Mouse (Mus musculus) right cerebral cortex, postnatal 10 days (tissue): ENCODE data around the gene Psmd9.

Experiments
- DNase-seq, 2 experiments: peaks; one replicate each; pipeline ENCODE4 v3.0.0; 2021; ENCODE audit warnings: low spot score in 2 of 2

Psmd9 gene

DNA sequence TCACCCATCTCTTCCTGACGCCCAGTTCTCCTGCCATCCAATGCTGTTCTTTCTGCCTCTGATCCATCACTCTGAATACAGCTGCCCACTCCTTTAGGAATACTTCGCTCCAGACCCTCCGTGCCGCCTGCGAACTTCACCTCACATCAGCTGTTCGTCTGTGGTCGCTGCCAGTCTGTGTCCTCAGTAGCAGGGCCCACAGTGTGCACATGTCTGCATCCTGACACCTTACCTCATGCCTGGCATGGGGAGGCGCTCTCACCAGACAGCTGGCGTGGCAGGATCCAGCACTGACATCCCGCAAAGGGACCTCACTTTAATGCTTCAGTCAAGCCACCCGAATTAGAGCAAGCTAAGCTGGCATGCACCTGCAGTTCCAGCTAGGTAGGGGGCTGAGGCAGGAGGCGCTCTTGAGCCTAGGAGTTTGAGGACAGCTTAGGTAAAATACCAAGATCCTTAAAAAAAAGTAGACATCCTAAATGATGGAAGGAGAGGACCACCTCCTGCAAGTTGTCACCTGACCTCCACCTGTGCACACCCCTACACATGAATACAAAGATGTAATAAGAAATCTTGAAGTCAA lies 127.1 kb downstream of the Psmd9 start:
- no peak for DNase-seq

GRCm38 (mm10) chr5:123296972-123297754 lies 128.0 kb downstream of the Psmd9 start:
- no peak for DNase-seq

DNA sequence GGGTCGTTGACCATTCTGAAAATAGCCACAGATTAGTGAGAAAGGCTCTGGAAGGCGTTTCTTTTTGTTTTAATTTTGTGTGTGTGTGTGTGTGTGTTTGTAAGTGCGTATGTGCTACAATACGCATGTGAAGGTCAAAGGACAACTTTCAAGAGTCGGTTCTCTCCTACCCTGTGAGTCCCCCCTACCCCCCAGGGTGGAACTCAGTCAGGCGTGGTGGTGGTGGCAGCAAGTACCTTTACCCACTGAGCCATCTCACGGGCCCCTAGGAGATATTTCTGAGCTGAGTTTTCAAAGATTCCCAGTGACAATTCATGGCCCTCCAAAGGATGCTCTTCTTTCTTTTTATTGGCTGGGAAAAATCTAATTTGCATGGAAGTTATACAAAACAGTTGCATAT lies 128.6 kb downstream of the Psmd9 start:
- DNase-seq = no peak

GRCm38 (mm10) chr5:123298526-123298925 lies 129.3 kb downstream of the Psmd9 start:
- DNase-seq = no peak
